Mouse (Mus musculus) adrenal gland, adult 10 weeks (tissue): ENCODE data around the gene Shprh. TPM values are rescaled to one million over a fixed set of nuclear protein-coding genes. Genes with fewer than 3 reads are reported as not detected.

Source experiments
- polyA plus RNA-seq: library from polyadenylated mRNA; stranded (reverse); fragments of 350-450 nt; fragmentation: Illumina TruSeq; extraction: RNeasy Lipid Tissue Mini Kit (QIAGEN cat#74804); gene quantifications from one replicate; pipeline ENCODE4 v1.2.3, GENCODE M21; 2014; ENCODE audit warnings: low read depth, low replicate concordance

Shprh gene
- polyA plus RNA-seq, result 29.1 TPM

GRCm38 (mm10) chr10:11148884-11149741 is at the start of gene Shprh:
Shprh (plus strand) TSS chr10:11149427.

Other genes starting within 250 kb of the Shprh start
- gene Grm1, start 67.1 kb upstream of the Shprh start, polyA plus RNA-seq, result not detected
- 64.8 TPM for gene Fbxo30, start 131.9 kb downstream of the Shprh start, polyA plus RNA-seq
- 23.3 TPM for gene Epm2a, start 194.0 kb downstream of the Shprh start, polyA plus RNA-seq